Mouse (Mus musculus): ENCODE measurements around the gene Kcnj14.

- TF ChIP-seq GATA1 (IDR thresholded peaks at IDR 0.05; ENCODE audit: low read length) = no peak
- no peak for TF ChIP-seq TAL1 (IDR thresholded peaks at IDR 0.05; ENCODE audit: low read length)
Measured at GRCm38 (mm10) chr7:45848447-45849027, 24.0 kb upstream of the Kcnj14 start.

Measured in erythroblast, embryonic 14.5 days (primary cell).